Mouse (Mus musculus): ENCODE results near the gene 1700020D05Rik.
A peak's percentile ranks its signal among the peaks of the same experiment; 100 is the strongest.

- peak; percentile 90 for TF ChIP-seq CTCF (IDR thresholded peaks at IDR 0.05; ENCODE audit: extremely low read depth, insufficient read depth, insufficient read length, insufficient replicate concordance)
- peak; percentile 62 for TF ChIP-seq POLR2A (IDR thresholded peaks at IDR 0.05; ENCODE audit: low read depth, low read length)
Observed at GRCm38 (mm10) chr19:5487768-5488550, 15.6 kb downstream of the 1700020D05Rik start, which contains the start of gene Mus81.

All from spleen, adult 2 months (tissue).